Mouse (Mus musculus) kidney, postnatal 10 days (tissue): Measurements from ENCODE around the gene Marf1.
A peak's percentile ranks its signal among the peaks of the same experiment; 100 is the strongest.
"Not testable (repeated sequence)": the region's sequence is repeated elsewhere in the genome, so short reads cannot be mapped to it uniquely, and the experiment has no call there.

ENCODE experiments used
- DNase-seq: peaks from one replicate; pipeline ENCODE4 v3.0.0; 2021; ENCODE audit warnings: mixed read lengths

The Marf1 gene

DNA sequence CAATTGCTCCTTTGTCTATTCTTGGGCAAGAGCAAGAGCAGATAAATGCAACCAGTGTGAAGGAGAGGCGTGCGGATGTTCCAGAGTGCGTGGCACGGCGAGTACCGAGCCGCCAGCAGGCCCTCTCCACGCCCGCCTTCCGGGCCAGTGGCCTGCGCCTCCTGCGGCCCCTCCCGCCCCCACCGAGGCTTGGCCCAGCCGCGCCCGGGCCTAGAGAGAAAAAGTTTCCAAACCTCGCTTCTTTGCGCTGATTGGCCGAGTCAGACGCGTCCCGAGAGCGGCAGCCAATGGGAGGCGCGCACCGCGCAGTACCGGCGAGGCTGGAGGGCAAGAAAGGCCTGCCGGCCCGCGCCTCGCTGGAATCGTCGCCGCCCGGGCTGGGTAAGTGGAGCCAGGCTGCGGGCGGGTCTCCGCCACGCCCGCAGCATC lies at the start of gene Marf1, which contains the start of gene Nde1:
Gene Marf1, minus strand, starts transcription at position 364 of the 429 bp plus-strand sequence.
Gene Nde1, plus strand, starts transcription at position 288 of the 429 bp plus-strand sequence.
- DNase-seq: peak; percentile 95

DNA sequence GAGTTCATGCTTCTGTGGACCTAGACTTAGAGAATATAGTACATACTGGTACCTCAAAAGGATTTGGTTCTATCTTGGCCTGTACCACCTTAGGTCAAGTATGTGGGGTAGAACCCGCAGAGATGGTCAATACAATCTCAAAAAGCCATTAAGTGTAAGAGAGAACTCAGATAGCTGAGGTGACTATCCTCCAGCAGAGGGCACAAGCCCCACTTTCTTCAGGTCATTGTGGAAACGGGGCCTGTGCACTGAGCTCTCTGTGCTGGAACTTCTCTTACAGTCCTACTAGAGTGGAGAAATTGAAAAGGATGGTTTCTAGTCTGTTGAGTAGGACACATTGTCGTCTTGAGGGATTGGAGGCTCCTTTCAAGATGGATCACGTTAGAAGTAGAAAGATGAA lies 35.6 kb upstream of the Marf1 start:
- no peak for DNase-seq

DNA sequence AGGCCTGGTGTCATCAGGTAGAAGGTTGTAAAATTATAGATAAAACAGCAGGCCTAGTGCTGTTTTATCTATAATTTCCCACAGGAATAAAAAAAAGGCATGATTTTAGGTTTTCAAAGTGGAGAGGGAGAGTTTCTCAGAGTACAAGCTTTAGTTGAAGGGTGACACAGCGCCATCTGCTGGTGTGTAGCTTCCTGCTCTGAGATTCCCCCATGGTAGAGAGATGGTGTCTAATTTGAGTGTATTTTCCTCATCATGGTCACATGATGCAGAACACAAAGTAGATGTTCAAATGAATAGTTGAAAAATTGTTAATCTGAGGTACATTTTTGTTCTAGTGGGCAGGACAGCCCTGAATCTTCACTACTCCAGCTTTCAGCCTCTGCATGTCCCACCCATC lies 32.3 kb upstream of the Marf1 start:
- DNase-seq: peak; percentile 78

DNA sequence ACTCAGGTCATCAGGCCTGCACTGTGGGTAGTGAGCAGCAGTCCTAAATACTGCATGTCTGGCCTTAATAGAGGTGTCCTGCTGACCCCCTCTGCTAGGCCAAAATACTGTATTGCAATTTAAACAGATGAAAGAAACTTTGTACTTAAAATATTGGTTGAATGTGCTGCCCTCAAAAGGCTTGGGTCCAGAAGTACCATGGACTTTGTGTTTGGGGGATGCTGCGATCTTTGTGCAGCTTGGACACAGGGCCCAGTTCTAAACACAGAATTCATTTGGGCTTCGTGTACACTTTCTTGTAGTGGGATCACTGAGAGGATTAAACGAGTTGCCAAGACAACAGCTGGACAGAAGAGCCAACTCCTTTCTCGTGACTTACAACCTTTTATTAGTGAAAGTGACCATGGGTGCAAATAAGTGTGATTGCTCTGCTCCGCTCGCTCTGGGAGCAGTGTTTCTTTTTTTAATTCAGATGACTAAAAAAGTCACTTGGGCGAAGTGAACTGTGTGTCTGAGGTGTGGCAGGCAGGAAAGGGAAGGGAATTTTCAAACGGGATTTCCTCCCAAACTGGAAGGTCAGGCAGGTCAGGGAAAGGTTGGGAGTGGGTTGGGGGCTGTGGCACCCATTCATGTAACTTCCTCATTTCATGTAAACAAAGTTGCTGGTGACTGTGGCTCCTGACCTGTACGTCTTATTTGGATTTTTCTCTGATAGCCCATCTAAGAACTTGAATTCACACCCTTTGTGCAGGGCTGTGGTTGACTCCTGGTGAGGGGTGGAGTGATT lies 31.2 kb upstream of the Marf1 start:
- peak; percentile 23 for DNase-seq

DNA sequence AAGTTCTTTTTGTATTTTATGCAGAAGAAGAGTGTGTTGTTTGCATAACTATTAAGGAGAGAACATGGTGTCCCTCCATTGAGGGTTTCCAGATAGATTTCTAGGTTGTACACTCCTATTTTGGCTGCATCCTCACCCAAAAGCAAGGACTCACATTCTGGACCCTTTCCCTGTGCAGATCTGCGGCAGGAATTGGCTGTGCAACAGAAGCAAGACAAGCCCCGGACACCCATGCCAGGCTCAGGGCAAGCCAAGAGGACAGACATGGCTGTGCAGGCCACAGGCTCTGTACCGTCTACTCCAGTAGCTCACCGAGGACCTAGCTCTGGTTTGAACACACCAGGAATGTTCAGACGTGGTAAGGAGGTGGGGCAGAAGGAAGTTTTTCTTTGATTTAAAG lies 22.4 kb upstream of the Marf1 start:
- DNase-seq: no peak

DNA sequence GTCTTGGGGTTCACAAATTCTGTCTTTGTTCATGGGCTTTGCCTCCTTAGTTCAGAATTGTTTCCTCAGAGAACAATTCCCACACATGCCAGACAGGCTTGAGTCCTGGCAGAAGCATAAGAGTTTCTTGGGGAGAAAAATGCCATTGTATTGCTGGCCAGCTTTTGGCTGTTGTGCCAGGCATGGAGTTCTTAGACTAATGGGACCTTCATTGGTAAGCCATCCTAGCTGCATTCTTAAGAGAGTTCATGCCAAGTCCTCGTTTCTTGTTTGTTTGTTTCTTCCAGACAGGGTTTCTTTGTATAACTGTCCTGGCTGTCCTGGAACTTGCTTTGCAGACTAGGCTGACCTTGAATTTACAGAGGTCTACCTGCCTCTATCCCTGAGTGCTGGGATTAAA lies 20.7 kb upstream of the Marf1 start:
- no peak for DNase-seq

DNA sequence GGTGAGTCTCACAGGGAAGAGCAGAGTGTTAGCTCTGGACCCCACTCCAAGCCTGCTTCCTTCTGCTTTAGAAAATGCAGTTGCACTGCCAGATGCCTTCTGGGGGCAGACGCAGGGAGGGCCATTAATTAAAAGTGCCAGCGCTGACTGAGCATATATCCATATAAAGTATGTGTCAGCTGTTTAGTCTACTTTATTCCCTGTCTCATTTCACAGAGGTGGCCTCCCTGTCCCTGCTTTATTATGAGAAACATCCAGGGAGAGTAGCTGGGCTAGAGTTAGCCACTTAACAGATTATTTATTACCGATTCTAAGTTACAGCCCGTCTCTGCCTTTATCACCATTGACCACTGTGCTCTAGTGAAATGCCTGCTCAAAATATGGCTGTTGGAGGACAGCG lies 19.2 kb upstream of the Marf1 start:
- no peak for DNase-seq

DNA sequence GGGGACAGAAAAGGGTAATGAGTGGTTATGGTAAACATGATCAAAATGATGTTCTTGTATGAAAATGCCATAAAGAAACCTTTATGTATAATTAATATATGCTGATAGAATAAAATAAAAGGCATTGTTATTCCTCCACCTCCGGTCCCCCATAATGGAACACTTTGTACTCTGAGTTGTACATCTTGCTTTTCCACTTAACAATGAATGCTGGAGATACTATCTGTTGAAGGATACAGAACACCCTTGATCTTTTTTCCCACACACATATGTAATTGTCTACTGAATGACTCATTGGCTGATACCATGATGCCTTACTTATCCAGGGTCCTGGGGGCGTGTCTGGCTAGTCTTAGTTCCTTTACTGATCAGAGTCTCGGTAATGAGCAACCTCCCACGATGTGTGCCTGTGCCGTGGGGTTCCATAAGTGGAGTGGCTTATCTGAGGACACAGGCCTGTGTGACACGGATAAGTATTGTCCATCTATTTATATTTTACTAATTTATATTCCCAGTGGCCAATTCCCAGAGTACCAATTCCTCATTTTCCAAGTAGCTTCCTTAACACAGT lies 17.1 kb upstream of the Marf1 start:
- no peak for DNase-seq

DNA sequence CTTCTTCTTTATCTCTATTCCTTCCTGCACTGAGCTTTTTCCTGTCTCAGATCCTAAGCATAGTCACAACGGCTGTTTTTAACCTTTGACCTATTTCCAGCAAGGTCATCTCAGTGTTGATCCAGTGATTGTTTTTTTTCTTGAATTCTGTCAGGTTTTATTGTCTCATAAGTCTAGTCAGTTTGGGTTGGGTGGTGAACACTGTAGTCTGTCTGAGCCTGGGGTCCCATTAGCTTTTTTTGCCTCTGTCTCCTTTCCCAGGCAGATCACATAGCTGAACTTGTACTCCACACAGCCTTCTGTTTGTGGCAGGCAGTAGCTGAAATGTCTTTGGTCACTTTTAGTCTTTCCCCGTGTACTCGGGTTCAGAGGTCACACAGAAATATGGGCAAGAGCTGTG lies 14.9 kb upstream of the Marf1 start:
- no peak for DNase-seq

DNA sequence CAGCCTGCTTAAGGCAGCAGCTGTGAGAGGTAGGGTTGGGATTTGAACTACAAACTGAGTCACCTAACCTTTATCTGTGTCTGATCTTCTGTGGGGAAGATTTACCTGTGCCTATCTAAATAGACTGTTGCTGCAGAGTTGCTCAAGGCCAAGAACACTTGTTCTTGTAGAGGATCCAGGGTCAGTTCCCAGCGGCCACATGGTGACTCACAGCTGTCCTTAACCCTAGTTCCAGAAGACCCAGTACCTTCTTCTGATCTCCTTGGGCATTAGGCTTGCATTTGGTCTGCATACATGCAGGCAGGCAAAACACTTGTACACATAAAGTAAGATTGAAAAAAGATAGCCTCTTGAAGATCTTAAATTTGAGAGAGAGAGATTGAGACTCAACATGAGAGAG lies 6.6 kb upstream of the Marf1 start:
- DNase-seq: no peak

DNA sequence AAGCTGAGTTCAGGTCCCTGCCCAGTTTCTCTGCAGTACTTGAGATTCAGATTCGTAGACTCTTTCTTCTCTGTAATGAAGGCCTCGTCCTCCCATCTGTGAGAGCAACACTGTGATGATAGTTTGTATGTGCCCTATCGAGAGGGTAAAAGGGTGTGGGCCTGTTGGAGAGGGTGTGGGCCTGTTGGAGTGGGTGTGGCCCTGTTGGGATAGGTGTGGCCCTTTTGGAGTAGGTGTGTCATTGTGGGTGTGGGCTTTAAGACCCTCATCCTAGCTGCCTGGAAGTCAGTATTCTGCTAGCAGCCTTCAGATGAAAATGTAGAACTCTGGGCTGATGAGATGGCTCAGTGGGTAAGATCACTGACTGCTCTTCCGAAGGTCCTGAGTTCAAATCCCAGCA lies 3.3 kb upstream of the Marf1 start:
- no peak for DNase-seq

DNA sequence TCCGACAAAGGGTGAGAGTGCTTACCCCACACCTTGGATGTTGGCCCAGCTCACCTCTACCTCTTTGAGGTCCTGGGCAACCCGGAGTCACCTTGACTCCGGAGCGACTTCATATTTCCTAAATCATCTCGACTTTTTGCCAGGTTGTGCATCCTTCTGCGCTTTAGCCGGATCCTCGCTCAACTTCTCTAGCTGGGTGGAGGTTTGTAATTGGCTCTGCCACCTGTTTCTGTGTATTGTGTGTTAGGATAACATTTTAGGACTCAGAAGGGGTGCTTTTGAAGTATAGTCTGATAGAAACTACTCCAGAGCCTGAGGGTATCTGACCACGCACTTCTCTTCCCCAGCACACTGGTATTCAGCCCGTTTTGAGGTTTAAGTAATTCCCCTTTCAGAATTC lies 580 bp upstream of the Marf1 start:
- no peak for DNase-seq

DNA sequence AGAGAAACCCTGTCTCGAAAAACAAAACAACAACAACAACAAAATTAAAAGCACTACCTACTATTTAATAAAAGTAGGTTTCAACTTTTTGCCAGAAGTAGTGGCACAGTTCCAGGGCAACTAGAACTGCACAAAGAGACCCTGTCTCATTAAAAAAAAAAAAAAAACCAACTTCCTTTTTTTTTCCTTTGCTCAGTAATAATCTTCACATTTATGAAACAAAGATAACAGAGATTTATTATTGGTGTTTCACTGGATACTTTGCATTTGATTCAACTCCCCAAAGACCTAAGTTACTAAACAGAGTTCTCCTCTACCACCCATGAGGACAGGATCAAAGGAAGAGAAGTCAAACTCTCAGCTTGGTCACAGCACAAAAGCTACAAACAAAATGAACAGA lies 2.2 kb downstream of the Marf1 start:
- DNase-seq: no peak

DNA sequence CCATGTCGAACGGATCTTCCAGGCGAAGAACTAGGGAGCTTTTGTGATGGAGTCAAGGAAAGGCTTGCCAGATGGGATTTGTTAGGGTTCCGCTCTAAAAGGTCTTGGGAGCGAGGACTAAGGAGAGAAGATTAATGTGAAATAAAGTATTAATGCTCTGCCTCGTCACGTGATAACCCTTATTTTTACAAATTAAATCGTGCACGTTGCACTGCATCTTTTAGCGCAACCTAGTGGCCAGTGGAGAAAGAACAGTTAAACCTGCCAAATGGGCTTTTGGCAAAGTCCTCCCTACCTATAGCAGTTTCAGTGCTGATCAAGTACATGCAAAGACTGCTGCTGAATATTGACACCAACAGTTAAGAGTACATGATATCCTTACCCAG lies 3.4 kb downstream of the Marf1 start:
- peak; percentile 84 for DNase-seq

DNA sequence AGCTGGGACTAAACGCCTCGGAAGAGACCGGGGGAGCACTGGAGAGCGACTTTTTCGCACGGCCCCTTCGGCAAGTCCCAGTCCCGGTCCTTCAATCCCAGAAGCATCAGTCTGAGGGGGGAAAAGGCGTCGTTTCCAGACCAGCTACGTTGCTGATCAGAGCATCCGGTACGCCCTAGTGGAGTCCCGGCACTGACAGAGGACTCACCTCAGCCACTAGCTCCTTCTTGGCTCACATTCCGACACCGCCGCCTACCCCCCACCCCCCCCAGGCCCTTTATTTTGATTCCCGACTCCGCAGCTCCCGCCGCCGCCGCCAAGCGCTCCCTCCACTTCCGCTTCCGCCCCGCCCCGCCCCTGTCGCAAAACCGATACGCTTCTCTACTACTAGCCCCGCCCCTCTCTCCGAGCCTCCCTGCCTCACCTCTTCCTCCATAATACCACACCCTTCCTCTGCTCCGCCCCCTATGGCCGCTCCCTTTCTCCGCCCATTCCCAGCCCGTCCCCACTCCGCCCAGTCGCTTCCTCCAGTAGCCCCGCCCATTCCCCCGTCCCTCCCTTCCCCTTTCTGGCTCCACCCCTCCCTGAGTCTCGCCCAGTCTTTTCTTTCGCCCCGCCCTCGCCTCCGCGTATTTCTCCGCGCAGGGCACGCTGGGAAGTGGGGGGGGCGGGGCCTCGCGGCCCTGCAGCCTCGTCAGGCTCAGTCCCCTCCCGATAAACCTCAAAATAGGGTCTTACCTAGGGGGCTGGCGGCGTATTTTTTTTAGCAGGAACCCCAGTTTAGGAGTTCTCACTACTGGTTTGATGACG lies 4.0 kb downstream of the Marf1 start:
- peak; percentile 100 for DNase-seq

DNA sequence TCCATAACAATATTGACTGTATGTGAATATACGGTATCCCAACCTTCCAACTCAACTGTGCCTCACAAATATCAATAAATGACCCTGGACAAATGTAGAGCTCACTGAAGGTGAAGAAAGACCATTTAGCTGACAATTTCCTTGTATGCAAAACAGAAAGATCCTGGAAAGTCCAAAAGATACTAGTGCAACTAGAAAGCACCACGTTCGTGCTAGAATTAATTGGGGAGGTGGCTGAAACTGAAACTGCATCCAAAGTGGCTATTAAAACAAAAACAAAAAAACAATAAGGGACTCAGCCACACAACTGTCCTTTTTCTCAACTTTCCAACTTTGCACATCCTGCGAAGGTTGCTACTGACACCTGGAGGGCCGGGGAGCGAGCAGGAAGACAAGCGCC lies 4.6 kb downstream of the Marf1 start:
- DNase-seq: no peak

DNA sequence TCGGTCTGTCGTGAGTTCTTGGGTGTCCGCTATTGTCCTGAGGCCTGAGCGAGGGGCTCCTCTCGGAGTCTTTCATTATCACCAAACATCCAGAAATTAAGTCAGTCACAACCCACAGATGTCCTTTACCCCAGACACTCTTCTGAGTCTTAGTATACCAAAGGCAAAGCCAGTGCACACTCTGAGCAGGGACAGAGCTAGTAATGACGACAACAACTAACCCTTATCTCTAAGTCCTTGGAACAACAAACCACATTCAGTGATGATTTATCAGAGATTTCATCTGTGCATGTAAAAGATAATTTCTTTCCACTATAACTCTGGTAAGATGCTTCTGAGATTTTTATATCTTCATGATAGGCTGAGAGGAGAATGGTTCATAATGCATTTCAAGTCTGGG lies 6.8 kb downstream of the Marf1 start:
- no peak for DNase-seq

DNA sequence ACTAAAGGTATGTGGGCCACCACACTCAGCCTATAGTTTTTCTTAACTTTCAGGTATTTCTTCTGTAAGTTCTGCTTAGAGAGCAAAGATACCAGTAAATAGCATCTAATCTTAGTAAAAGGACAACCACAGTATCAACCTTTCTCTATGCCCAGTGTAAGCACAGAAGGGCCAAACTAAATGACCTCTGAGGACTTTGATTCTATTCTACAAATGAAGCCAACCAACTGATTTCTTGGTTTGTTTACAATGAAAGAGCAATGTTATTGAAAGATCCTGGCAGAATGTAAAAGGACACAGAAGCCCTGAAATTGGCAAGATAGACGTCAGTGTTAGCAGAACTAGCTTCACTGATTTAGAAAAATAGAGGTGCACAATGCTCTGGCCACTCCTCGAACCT lies 7.5 kb downstream of the Marf1 start:
- DNase-seq: not testable (repeated sequence)

DNA sequence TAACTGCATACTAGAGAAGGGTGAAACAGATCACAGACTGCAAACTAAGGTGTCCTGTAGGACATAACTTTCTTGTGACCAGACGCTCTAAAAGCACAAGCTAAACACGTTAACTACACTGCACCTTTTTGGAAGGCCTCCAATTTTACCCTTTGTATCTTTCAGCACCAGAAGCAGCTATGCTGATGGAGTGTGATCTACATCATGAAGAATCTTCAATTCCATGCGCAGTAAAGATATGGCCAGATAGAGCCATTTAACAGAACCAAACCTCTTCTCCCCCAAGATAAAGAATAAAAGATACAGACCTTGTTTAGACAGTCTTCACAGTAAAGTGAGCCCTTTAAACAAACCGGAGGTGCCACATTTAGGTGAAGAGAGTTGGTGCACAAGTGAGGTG lies 11.4 kb downstream of the Marf1 start:
- no peak for DNase-seq

DNA sequence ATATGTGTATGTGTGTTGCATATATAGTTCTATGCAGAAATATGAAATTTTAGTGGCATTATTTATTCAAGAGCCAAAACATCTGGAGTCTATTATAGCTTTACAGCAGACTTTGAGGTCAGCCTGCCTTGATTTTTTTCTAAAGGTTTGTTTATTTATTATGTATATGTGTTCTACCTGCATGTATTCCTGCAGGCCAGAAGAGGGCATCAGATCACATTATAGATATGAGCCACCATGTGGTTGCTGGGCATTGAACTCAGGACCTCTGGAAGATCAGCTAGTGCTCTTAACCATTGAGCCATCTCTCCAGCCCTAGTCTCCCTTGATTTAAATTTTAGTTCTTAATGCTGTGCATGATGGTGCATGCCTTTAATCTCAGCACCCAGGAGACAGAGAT lies 15.4 kb downstream of the Marf1 start:
- no peak for DNase-seq

DNA sequence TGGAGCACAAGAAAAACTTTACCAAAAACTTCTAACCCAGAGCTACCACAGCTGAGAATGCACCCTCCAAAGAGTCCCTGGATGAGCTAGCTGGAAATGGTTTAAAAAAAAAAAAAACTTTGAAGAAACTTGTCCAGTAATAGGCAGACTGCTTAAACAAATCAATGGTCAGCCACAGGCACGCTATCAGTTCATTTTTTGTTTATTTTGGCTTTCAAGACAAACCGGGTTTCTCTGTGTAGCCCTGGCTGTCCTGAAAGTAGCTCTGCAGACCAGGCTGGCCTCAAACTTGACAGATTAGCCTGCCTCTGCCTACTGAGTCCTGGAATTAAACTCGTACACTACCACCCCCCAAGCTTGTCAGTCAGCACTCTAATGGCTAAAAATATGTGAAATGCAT lies 19.9 kb downstream of the Marf1 start:
- DNase-seq: no peak

DNA sequence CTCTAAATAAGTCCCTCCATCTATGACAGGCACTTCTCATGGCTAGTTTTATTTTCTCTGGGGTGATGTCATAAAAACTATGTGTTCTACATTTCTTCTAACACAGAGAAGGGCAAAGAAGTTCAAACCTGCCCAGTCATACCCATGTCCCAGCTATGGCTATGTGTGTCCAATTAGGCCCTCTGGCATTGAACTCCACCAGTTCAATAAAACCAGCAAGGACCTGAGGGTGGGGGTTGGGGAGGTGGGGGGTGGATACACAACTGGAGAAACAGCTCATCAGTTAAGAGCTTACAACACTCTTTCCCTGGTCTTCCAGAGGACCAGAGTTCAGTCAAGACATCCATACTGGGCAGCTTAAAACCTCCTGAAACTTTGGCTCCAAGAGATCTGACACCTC lies 24.0 kb downstream of the Marf1 start:
- DNase-seq: no peak

DNA sequence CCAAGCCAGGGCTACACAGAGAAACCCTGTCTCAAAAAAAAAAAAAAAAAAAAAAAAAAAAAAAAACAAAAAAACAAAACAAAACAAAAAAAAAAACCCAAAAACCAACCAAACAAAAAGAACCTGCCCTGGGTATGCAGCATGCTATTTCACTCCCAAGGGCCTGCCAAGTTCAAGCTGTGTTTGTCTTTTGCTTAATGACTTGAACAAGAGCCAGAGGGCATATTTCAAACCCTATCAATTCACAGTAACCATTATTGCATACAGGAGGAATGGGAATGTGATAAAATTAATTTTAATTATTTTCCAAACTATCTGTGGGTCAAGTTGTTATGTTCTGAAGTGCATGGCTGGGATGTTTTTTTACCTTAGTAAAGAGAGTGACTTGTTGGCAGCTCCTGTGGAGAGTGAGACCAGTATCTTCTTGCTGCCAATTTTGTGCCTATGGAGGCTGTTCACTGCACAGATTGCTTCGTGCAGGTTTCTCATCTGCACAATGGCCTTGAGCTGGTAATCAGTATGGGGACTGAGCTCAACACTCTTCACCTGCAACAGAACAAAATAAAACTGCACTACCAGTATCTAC lies 25.1 kb downstream of the Marf1 start:
- no peak for DNase-seq

DNA sequence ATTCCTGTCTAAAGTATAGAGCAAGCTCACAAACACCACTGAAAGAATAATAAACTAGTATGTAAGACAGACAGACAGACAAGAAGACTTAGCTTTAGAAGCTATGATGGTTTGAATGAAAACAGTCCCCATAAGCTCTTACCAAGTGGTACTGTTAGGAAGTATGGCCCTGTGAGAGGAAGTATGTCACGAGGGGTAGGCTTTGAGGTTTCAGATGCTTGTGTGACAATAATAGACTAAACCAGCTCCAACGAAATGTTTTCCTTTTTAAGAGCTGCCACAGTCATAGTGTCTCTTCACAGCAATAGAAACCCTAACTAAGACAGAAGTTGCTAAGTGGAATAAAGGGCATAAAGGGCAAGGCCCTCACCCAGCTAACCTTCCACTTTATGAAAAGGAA lies 28.1 kb downstream of the Marf1 start:
- no peak for DNase-seq
